Mouse (Mus musculus): Measurements from ENCODE around the gene Cpne2.

GRCm38 (mm10) chr8:94489809-94490483 is 42.8 kb upstream of the Cpne2 start:
- TF ChIP-seq CTCF (IDR thresholded peaks at IDR 0.05; ENCODE audit: extremely low read depth, insufficient read depth, low read length) = peak; percentile 6; the same call in 1 of the 2 replicates
- TF ChIP-seq POLR2A (IDR thresholded peaks at IDR 0.05; ENCODE audit: extremely low read depth, insufficient read depth, low read length) = no peak
